Mouse (Mus musculus) retina, adult 2 months (tissue): ENCODE results near the gene Siva1.

Experiments
- DNase-seq: peaks from one replicate; pipeline ENCODE4 v3.0.0-alpha.2; 2012; ENCODE audit warnings: low read depth, low spot score

Gene Siva1

DNA sequence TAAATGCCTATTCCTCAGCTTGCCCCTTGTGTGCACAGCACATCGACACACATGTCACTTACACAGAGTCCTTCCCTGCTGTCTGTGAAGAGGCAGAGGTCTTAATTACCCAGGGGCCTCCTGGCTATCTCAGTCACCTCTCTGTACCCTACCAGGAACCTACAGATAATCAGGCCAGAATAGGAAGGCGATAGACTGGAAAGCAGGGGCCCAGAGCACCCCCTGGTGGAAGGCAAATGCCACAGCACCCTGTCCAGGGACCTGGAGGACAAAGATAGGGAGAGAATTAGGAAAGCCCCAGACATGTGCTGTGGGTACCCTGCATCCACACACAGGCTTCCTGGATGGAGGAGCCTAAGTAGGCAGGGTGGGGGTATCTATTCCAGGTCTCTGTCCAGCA is 20.7 kb upstream of the Siva1 start:
- DNase-seq, result no peak

- DNase-seq, result no peak
Observed at GRCm38 (mm10) chr12:112625700-112626099, 18.8 kb upstream of the Siva1 start.

DNA sequence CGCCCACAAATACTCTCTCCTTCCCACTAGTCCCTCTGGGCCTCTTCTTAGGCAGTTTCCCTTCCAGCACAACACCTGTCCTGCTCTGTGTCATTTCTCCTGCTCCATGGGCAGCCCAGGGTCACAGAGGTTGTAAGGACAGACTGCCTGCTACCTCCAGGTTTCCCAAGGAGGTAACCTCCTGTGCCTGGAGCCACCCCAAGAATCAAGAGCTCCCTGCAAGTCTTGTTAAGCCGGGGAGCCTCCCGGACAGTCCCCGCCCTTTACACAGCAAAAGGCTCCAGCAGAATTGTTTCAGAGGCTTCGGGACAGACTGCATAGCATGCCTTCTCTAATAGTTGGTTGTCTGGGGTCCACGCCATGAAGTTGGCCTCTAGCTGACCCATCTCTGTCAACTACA is 18.0 kb upstream of the Siva1 start:
- no peak for DNase-seq

DNA sequence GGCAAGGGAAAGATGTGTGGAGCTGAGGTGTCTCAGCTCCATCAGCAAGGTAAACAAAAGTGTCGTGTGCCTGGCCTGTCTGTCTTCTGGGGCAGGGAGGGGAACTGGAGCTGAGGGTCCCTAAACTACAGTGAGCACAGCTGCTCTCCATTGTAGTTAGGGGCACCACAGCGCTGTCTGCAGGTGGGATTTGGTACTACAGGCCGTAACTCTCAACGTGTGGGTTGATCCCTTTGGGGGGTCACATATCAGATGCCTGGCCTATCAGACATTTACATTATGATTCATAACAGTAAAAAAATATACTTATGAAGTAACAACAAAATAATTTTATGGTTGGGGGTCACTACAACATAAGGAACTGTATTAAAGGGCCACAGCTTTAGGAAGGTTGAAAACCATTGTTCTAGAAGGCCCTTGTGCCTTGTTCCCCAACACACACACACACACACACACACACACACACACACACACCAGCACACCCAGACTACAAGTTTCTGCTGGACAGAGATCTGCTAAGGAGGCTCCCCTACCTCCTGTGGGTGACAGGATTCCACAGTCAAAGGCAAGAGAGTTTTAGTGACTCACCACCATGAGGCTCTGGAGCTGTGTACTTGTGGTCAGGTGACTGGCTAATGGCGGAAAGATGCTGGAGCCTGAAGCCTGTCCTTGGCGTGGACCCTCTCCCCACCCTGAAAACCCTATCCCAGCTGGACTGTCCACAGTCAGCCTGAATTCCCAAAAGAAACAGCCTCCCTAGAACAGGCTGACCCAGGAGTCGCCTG is 17.2 kb upstream of the Siva1 start:
- no peak for DNase-seq

DNA sequence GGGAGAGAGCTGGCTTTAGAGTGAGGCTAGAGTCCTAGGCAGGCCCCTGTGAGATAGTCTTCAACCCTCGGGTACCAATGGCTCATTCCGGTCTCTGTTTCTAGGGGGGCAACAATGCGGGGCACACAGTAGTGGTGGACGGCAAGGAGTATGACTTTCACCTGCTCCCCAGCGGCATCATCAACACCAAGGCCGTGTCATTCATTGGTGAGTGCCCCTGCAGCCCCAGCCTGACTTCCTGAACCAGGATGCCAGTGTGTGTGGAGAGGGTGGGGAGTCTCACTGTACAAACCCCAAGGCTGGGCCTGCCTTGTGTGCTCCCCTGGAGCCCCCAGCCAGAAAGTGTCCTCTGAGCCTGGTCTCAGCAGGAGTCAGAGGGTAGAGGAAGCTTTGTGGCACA is 16.3 kb upstream of the Siva1 start:
- DNase-seq, result no peak

- DNase-seq, result no peak
Observed at GRCm38 (mm10) chr12:112628928-112629721, 15.4 kb upstream of the Siva1 start.

DNA sequence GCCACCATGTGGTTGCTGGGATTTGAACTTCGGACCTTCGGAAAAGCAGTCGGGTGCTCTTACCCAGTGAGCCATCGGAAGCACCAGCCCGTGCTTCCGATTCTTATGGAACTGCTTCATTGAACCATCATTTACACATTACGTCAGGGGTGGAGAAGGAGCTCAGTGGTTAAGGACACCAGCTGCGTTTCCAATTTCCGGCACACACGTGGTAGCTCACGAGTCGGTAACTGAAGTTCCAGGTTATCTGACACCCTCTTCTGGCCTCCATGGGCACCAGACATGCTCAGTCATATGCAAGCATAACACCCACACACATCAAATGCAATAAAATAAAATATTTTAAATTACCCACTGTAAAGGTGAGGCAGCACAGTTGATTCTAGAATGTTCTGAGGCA is 14.4 kb upstream of the Siva1 start:
- no peak for DNase-seq

DNA sequence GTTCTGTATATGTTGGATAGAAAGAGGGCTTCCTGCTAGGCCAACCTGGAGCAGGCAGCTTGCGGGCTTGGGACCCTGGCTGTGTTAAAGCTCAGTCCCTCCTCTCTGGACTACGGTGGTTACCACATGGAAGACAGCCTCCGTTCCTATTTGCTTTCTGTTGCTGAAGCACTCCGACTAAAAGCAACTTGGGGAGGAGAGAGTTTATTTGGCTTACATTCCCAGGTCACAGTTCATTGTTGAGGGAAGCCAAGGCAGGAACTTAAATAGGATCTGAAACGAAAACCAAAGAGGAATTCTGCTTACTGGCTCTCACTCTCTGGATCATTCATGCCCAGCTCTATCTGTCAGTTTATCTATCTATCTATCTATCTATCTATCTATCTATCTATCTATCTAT is 13.7 kb upstream of the Siva1 start:
- no peak for DNase-seq

GRCm38 (mm10) chr12:112631472-112631871 is 13.0 kb upstream of the Siva1 start:
- no peak for DNase-seq

- no peak for DNase-seq
Observed at GRCm38 (mm10) chr12:112632084-112632777, 12.2 kb upstream of the Siva1 start.

GRCm38 (mm10) chr12:112632907-112633306 is 11.6 kb upstream of the Siva1 start:
- no peak for DNase-seq

GRCm38 (mm10) chr12:112633686-112634085 is 10.8 kb upstream of the Siva1 start:
- no peak for DNase-seq

- DNase-seq, result no peak
Observed at GRCm38 (mm10) chr12:112639526-112639925, 5.0 kb upstream of the Siva1 start.

DNA sequence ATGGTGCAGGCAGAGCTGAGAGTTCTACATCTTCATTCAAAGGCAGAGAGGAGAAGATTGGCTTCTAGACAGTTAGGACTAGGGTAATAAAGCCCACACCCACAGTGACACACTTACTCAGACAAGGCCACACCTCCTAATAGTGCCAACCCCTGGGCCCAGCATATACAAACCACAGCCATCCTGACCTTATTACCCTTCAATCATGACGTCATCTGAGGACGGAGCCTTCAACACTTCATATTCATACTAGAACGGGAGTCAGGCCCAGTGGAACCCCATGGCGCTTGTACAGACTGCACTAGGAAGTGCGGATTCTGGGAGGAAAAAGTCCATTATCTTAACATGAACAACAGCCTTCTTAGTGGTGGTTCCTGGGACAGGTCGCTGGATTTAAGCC is 1.4 kb upstream of the Siva1 start:
- DNase-seq, result no peak

GRCm38 (mm10) chr12:112644855-112645506 is 502 bp downstream of the Siva1 start:
- no peak for DNase-seq

GRCm38 (mm10) chr12:112646139-112646538 is 1.7 kb downstream of the Siva1 start:
- no peak for DNase-seq

- no peak for DNase-seq
Observed at GRCm38 (mm10) chr12:112648081-112648480, 3.6 kb downstream of the Siva1 start.

DNA sequence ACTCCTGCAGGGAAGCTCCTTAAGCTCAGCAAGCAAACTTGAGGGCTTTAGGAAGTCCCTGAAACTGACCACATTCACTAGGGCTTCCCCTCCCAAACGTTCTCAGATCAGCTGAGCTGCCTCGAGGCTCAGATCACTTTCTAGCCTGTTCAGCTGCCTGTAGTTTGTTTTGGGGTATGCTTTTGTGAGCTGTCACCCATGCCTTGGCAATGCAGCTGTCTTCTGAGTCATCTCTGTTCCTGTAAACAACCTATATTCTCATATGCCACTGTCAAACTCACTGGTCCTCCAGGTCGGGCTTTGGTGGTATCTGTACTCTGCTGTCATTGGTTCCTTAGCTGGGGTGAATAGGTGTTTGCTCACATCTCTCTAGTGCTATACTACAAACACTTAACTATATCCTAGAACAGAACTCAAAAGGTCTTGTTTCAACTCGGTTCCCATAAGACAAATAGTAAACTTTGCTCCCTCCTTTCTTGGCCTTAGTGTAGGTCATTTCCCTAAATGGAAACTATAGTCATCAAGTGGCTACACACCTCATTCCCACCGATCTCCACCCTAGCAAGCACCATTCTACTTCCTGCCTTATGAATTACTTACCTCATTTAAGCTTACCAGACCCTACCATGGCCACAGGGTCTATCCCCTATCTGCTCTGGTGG is 7.4 kb downstream of the Siva1 start:
- no peak for DNase-seq

DNA sequence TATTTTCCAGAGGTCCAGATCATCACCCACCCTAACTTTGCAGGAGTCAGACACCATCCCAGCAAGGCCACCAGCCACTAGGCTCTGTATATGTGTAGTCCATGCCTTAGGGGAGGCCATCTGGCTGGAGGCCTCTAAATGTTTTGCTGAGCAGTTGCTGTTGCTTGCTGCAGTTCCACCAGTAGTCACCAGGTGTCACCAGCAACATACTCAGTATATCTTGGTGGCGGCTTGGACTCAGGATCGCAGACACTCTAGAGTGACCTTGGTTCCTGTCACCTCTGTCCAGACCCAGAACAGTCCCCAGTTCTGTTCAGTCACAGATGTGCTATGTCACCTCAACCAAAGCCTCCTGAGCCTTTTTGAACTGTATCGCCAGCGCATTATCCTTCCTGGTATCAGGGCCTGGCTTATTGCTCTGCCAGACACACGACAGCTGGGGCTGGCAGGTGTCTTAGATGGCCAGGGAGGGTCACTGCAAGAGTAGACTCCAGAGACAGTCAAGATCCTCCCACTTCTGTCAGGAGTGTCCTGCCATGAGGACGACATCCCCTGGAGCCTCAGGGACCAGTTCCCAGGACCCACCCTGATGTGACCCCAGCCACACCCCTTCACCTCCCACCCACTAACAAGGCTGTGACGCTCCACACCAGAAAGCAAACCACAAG is 8.8 kb downstream of the Siva1 start:
- DNase-seq, result peak; percentile 72

GRCm38 (mm10) chr12:112654076-112654475 is 9.6 kb downstream of the Siva1 start:
- DNase-seq, result no peak

DNA sequence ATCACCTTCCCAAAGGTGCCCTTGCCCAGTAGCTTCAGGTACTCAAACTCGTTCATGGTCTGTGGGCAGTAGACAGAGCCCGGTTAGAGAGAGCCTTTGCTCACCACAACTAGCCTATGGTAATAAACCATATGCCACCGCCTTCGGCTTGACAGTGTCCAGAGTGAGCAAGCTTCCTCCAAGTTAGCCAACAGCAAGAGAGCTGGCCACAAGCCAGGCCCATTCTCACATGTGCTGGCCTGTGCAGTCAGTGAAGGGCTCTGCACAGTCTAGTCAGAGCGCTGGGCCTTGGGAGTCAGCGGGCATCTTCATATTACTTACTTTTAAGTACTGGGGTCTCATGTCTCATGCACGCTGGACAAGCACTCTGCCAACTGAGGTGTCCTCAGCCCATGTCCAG is 14.1 kb downstream of the Siva1 start:
- DNase-seq, result no peak
